22 mouse cellular contexts compared by ENCODE assay signal in the genomic region with DNA sequence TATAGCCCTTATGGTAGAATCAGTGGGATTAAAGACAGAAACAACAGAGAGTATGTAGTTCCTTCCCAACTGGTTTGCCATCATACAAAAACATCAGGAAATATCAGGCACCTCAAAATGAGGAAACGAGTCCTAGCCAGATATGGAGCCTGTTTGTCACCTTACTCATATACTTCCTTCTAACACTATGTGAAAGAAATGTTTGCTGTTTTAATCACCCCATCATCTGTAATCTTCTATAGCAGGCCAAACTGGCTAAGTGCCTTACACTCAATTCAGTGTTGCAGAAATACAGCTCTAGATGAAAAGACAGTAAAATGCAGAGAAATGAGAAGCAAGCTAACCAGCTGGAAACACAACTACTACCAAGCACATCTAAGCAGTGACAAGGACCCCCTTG. TPM values are rescaled to one million over a fixed set of nuclear protein-coding genes. Genes with fewer than 3 reads are reported as not detected.
DNase-seq lines count a peak whose midpoint lies in the region; ATAC-seq and TF ChIP-seq lines count a peak whose summit lies in the region.
"Had no signal": no experiment of that assay in that cellular context is flagged by ENCODE, and none has a peak within 500 bp of the region (broad histone marks: within the 10 kb centered on the region; RNA-seq: fewer than 3 reads in every experiment).

No protein-coding gene starts in this region.

- peak overlapping the region; percentile 27; the same call in 1 of the 2 replicates for H3K27ac ChIP-seq in stomach, embryonic 16.5 days (ENCODE audit: low read length)
- H3K27ac ChIP-seq in stomach, postnatal 0 days (replicated peaks) = no peak overlapping the region
- H3K27ac ChIP-seq in MEL (ENCODE audit: control insufficient read depth, low read depth, low read length) = peak overlapping the region; percentile 71
- H3K27ac ChIP-seq in intestine, embryonic 15.5 days = no peak overlapping the region

- DNase-seq in stomach, postnatal 0 days (ENCODE audit: low spot score) = no peak
- DNase-seq in MEL (ENCODE audit: low read depth, low spot score) = peak; percentile 78
- DNase-seq in frontal cortex, postnatal 14 days (ENCODE audit: low spot score in 2 of 2) = no peak
- no peak for DNase-seq in cerebellum, postnatal 14 days
- DNase-seq: adrenal gland, adult 2 months; adrenal gland, adult 8-10 months; adrenal gland, postnatal 10 days; adrenal gland, postnatal 14 days; adrenal gland, postnatal 25 days; adrenal gland, postnatal 36 days; B cell, adult 2 months; cerebellum, adult 11 months; cerebellum, adult 11-12 months; cerebellum, adult 18-20 months had no signal

- H3K4me3 ChIP-seq in stomach, embryonic 16.5 days (replicated peaks; ENCODE audit: low read length) = no peak overlapping the region
- H3K4me3 ChIP-seq in stomach, postnatal 0 days (ENCODE audit: low read depth, low read length) = no peak overlapping the region
- peak overlapping the region in 1 of 2 experiments; percentile 2; a peak in 1 of 4 replicates for H3K4me3 ChIP-seq in MEL (ENCODE audit: control insufficient read depth in 1 of 2, insufficient read depth in 1 of 2, low read depth in 2 of 2, low read length in 2 of 2)
- no peak overlapping the region for H3K4me3 ChIP-seq in intestine, embryonic 15.5 days (replicated peaks)

- TF ChIP-seq EP300 in stomach, postnatal 0 days (optimal IDR thresholded peaks at IDR 0.05) = no peak
- peak; percentile 83 to 86 for TF ChIP-seq EP300 in MEL (IDR thresholded peaks at IDR 0.05; ENCODE audit: low read depth in 1 of 2, low read length in 2 of 2)

- TF ChIP-seq POLR2A in MEL (IDR thresholded peaks at IDR 0.05; ENCODE audit: control insufficient read depth in 1 of 2, insufficient read depth in 1 of 2, low read depth in 1 of 2, low read length in 2 of 2, poor library complexity in 1 of 2) = no peak

- no peaks in the 10 kb centered on the region for H3K79me2 ChIP-seq in MEL (ENCODE audit: control insufficient read depth, insufficient read depth, low read length, poor library complexity)

- no peak for TF ChIP-seq RAD21 in MEL (IDR thresholded peaks at IDR 0.05; ENCODE audit: low read depth, low read length)

- H3K9ac ChIP-seq in stomach, embryonic 16.5 days (ENCODE audit: low read length) = no peak overlapping the region
- H3K9ac ChIP-seq in stomach, postnatal 0 days (ENCODE audit: low read length) = no peak overlapping the region
- H3K9ac ChIP-seq in MEL (ENCODE audit: control insufficient read depth, low read depth, low read length, poor library complexity, severe bottlenecking) = no peak overlapping the region
- no peak overlapping the region for H3K9ac ChIP-seq in intestine, embryonic 15.5 days

- H3K4me1 ChIP-seq in stomach, embryonic 16.5 days (ENCODE audit: control insufficient read depth, insufficient read depth, low read length) = no peaks in the 10 kb centered on the region
- no peaks in the 10 kb centered on the region for H3K4me1 ChIP-seq in stomach, postnatal 0 days (replicated peaks; ENCODE audit: control insufficient read depth, insufficient read depth)
- peaks cover 9 to 16% of the 10 kb centered on the region in 2 experiments for H3K4me1 ChIP-seq in MEL (ENCODE audit: control insufficient read depth in 1 of 2, insufficient read depth in 2 of 2, low read length in 2 of 2)
- H3K4me1 ChIP-seq in intestine, embryonic 15.5 days (replicated peaks) = no peaks in the 10 kb centered on the region

- TF ChIP-seq CTCF in stomach, postnatal 0 days (IDR thresholded peaks at IDR 0.05; ENCODE audit: low read depth) = no peak
- no peak for TF ChIP-seq CTCF in MEL (IDR thresholded peaks at IDR 0.05 in 2 of 3, conservative IDR thresholded peaks at IDR 0.05 in 1 of 3; ENCODE audit: control insufficient read depth in 1 of 3, insufficient read depth in 1 of 3, low read depth in 2 of 3, low read length in 3 of 3, poor library complexity in 1 of 3, severe bottlenecking in 1 of 3)

- ATAC-seq in stomach, embryonic 16.5 days (ENCODE audit: insufficient read depth, low FRiP score) = no peak
- ATAC-seq in stomach, postnatal 0 days (ENCODE audit: low FRiP score, low TSS enrichment) = no peak
- ATAC-seq in granulocyte monocyte progenitor cell, adult 5-6 weeks (replicated peaks; ENCODE audit: poor library complexity, severe bottlenecking) = peak; percentile 58
- ATAC-seq in megakaryocyte progenitor cell, adult 5-6 weeks (replicated peaks; ENCODE audit: poor library complexity) = peak; percentile 42; the same call in 1 of the 2 replicates
- no peak for ATAC-seq in intestine, embryonic 15.5 days
- ATAC-seq: activated CD4-positive, CD25-positive, alpha-beta regulatory T cell, adult 4 months; CD4-positive, CD25-positive, alpha-beta regulatory T cell, adult 4 months had no signal

- H3K36me3 ChIP-seq in stomach, embryonic 16.5 days (ENCODE audit: control insufficient read depth, insufficient read depth, low read length) = no peaks in the 10 kb centered on the region
- no peaks in the 10 kb centered on the region for H3K36me3 ChIP-seq in stomach, postnatal 0 days (ENCODE audit: control insufficient read depth, insufficient read depth, low read length)
- H3K36me3 ChIP-seq in MEL (ENCODE audit: control insufficient read depth in 1 of 2, insufficient read depth in 2 of 2, low read length in 2 of 2) = peaks cover 0 to 26% of the 10 kb centered on the region in 2 experiments; a peak in 2 of 4 replicates
- H3K36me3 ChIP-seq in intestine, embryonic 15.5 days = no peaks in the 10 kb centered on the region
- H3K36me3 ChIP-seq: G1E had no signal

- no peaks in the 10 kb centered on the region for H3K27me3 ChIP-seq in stomach, embryonic 16.5 days (ENCODE audit: control insufficient read depth, insufficient read depth, low read length)
- H3K27me3 ChIP-seq in stomach, postnatal 0 days (ENCODE audit: control insufficient read depth, insufficient read depth, low read length) = no peaks in the 10 kb centered on the region
- H3K27me3 ChIP-seq in MEL (ENCODE audit: control insufficient read depth in 1 of 2, insufficient read depth in 2 of 2, low read length in 2 of 2) = no peaks in the 10 kb centered on the region
- no peaks in the 10 kb centered on the region; the same call in 1 of the 2 replicates for H3K27me3 ChIP-seq in intestine, embryonic 15.5 days (replicated peaks)
- H3K27me3 ChIP-seq: CH12.LX had no signal

- no peak overlapping the region for H3K4me2 ChIP-seq in stomach, embryonic 16.5 days (ENCODE audit: low read depth, low read length)
- no peak overlapping the region for H3K4me2 ChIP-seq in stomach, postnatal 0 days (replicated peaks; ENCODE audit: low read depth)
- H3K4me2 ChIP-seq in intestine, embryonic 15.5 days (replicated peaks) = no peak overlapping the region

- 61% methylated on average over 1 of the region's 1 CpGs for WGBS in stomach, embryonic 16.5 days
- WGBS in stomach, postnatal 0 days = 58% methylated on average over 1 of the region's 1 CpGs
- 78% methylated on average over 1 of the region's 1 CpGs for WGBS in intestine, embryonic 15.5 days

- H3K9me3 ChIP-seq in stomach, embryonic 16.5 days (replicated peaks; ENCODE audit: control insufficient read depth, low read length) = no peaks in the 10 kb centered on the region
- H3K9me3 ChIP-seq in stomach, postnatal 0 days (ENCODE audit: control insufficient read depth, low read length) = no peaks in the 10 kb centered on the region
- no peaks in the 10 kb centered on the region for H3K9me3 ChIP-seq in MEL (replicated peaks; ENCODE audit: insufficient read depth, low read length)
- no peaks in the 10 kb centered on the region for H3K9me3 ChIP-seq in intestine, embryonic 15.5 days
- H3K9me3 ChIP-seq: G1E had no signal

TF ChIP-seq in MEL, 35 proteins besides CTCF, POLR2A, EP300 and RAD21:
- TF ChIP-seq ZC3H11A (IDR thresholded peaks at IDR 0.05; ENCODE audit: low read depth, low read length) (no peak), MAZ (IDR thresholded peaks at IDR 0.05; ENCODE audit: low read depth, low read length) (no peak), JUND (IDR thresholded peaks at IDR 0.05; ENCODE audit: low read depth, low read length) (no peak), GATA1 (IDR thresholded peaks at IDR 0.05; ENCODE audit: low read depth, low read length) (peak; percentile 84), ETS1 (IDR thresholded peaks at IDR 0.05; ENCODE audit: low read depth, low read length) (peak; percentile 78), TAL1 (IDR thresholded peaks at IDR 0.05; ENCODE audit: low read length) (peak; percentile 23), ELF1 (IDR thresholded peaks at IDR 0.05; ENCODE audit: low read depth, low read length) (peak; percentile 47; the same call in 1 of the 2 replicates), USF2 (IDR thresholded peaks at IDR 0.05; ENCODE audit: borderline replicate concordance in 1 of 2, insufficient read depth in 1 of 2, low read depth in 1 of 2, low read length in 2 of 2) (no peak), NRF1 (IDR thresholded peaks at IDR 0.05; ENCODE audit: insufficient read depth, low read depth, low read length, poor library complexity, severe bottlenecking) (no peak), TCF12 (IDR thresholded peaks at IDR 0.05; ENCODE audit: low read depth, low read length) (peak; percentile 72)
TF ChIP-seq in MEL: peak in this region for 5.

RNA-seq across cellular contexts. Expression of gene Azi2, which starts 10.0 kb away (rescaled TPM):
- 71.0 and 79.9 TPM in 2 replicates for polyA plus RNA-seq in stomach, embryonic 16.5 days (2015; fragmentation: Nextera tagmentation; extraction: Ambion mirVana)
- 48.3 and 51.5 TPM in 2 replicates for polyA plus RNA-seq in stomach, postnatal 0 days (2015; fragmentation: Nextera tagmentation; extraction: Ambion mirVana)
- 58.0 and 60.7 TPM in 2 replicates for total RNA-seq in MEL (2012; rRNA removed)
- polyA plus RNA-seq in MEL (2012; ENCODE audit: insufficient read depth in 1 of 2, insufficient read length in 2 of 2, low read depth in 1 of 2, low replicate concordance in 2 of 2, missing spikeins in 1 of 2) = 100 to 1,000 TPM in 1 of 2 experiments, 10 to 100 TPM in 1; 51.8 to 546 TPM
- 42.7 and 59.1 TPM in 2 replicates for total RNA-seq in granulocyte monocyte progenitor cell, adult 5-6 weeks (2014; fragmentation: Nextera tagmentation)
- total RNA-seq in granulocyte monocyte progenitor cell, adult 5-6 weeks (2017) = 52.3 and 56.7 TPM in 2 replicates
- 69.6 and 75.9 TPM in 2 replicates for total RNA-seq in megakaryocyte progenitor cell, adult 5-6 weeks (2015)
- 58.6 and 60.3 TPM in 2 replicates for total RNA-seq in megakaryocyte progenitor cell, adult 5-6 weeks (2017)
- polyA plus RNA-seq in intestine, embryonic 15.5 days (2015; fragmentation: Nextera tagmentation; extraction: Ambion mirVana) = 80.8 and 81.3 TPM in 2 replicates

Comparison
In these comparisons a context has a peak if more than half of its experiments do, and no peak if none do; other contexts are left out.
1. H3K27ac ChIP-seq: peak in stomach, embryonic 16.5 days (single experiment) and MEL (single experiment); none in stomach, postnatal 0 days (single experiment) and intestine, embryonic 15.5 days (single experiment).
2. ATAC-seq: peak in granulocyte monocyte progenitor cell, adult 5-6 weeks (single experiment) and megakaryocyte progenitor cell, adult 5-6 weeks (single experiment); none in stomach, embryonic 16.5 days (single experiment), stomach, postnatal 0 days (single experiment) and intestine, embryonic 15.5 days (single experiment).